Mouse (Mus musculus): ENCODE data around the gene Tmco2. TPM values are rescaled to one million over a fixed set of nuclear protein-coding genes. Genes with fewer than 3 reads are reported as not detected.
"Not testable (repeated sequence)": the region's sequence is repeated elsewhere in the genome, so short reads cannot be mapped to it uniquely, and the experiment has no call there.

Gene Tmco2
- polyA plus RNA-seq, 1 experiment from 2014 or later = not detected

GRCm38 (mm10) chr4:121074250-121074649, 34.8 kb downstream of the Tmco2 start:
- no peak overlapping the region for H3K4me3 ChIP-seq (ENCODE audit: low read depth, low read length)
- ATAC-seq (ENCODE audit: insufficient number of reproducible peaks, low FRiP score, low TSS enrichment, low read depth) = no peak
- no peak for DNase-seq (ENCODE audit: low spot score)
- no peaks in the 10 kb centered on the region for H3K9me3 ChIP-seq (ENCODE audit: control insufficient read depth, low read length)
- no peaks in the 10 kb centered on the region for H3K4me1 ChIP-seq (ENCODE audit: control insufficient read depth, insufficient read depth, low read length)
- no peak overlapping the region for H3K27ac ChIP-seq (replicated peaks; ENCODE audit: low read depth, low read length)
- peaks cover 7% of the 10 kb centered on the region; the same call in 1 of the 2 replicates for H3K36me3 ChIP-seq (ENCODE audit: control insufficient read depth, insufficient read depth, low read length)
- 91% methylated on average over 4 of the region's 4 CpGs for WGBS
- no peak overlapping the region for H3K4me2 ChIP-seq (ENCODE audit: low read depth, severe bottlenecking)
- no peaks in the 10 kb centered on the region for H3K27me3 ChIP-seq (ENCODE audit: control insufficient read depth, insufficient read depth, low read length)
- no peak overlapping the region for H3K9ac ChIP-seq (ENCODE audit: low read length)

- WGBS = 87% methylated on average over 2 of the region's 2 CpGs
- H3K36me3 ChIP-seq (ENCODE audit: control insufficient read depth, insufficient read depth, low read length) = no peaks in the 10 kb centered on the region; the same call in 1 of the 2 replicates
- no peak for ATAC-seq (ENCODE audit: insufficient number of reproducible peaks, low FRiP score, low TSS enrichment, low read depth)
- no peaks in the 10 kb centered on the region for H3K27me3 ChIP-seq (ENCODE audit: control insufficient read depth, insufficient read depth, low read length)
- no peak overlapping the region for H3K9ac ChIP-seq (ENCODE audit: low read length)
- H3K9me3 ChIP-seq (ENCODE audit: control insufficient read depth, low read length) = no peaks in the 10 kb centered on the region
- H3K4me2 ChIP-seq (ENCODE audit: low read depth, severe bottlenecking) = no peak overlapping the region
- no peak overlapping the region for H3K27ac ChIP-seq (replicated peaks; ENCODE audit: low read depth, low read length)
- H3K4me1 ChIP-seq (ENCODE audit: control insufficient read depth, insufficient read depth, low read length) = no peaks in the 10 kb centered on the region
- H3K4me3 ChIP-seq (ENCODE audit: low read depth, low read length) = no peak overlapping the region
- no peak for DNase-seq (ENCODE audit: low spot score)
Measured at GRCm38 (mm10) chr4:121065336-121065735, 43.7 kb downstream of the Tmco2 start.

- not testable (repeated sequence) for H3K9ac ChIP-seq (ENCODE audit: low read length); H3K4me3 ChIP-seq (ENCODE audit: low read depth, low read length); H3K4me1 ChIP-seq (ENCODE audit: control insufficient read depth, insufficient read depth, low read length); H3K4me2 ChIP-seq (ENCODE audit: low read depth, severe bottlenecking); H3K27me3 ChIP-seq (ENCODE audit: control insufficient read depth, insufficient read depth, low read length); ATAC-seq (ENCODE audit: insufficient number of reproducible peaks, low FRiP score, low TSS enrichment, low read depth); H3K9me3 ChIP-seq (ENCODE audit: control insufficient read depth, low read length); H3K36me3 ChIP-seq (ENCODE audit: control insufficient read depth, insufficient read depth, low read length); DNase-seq (ENCODE audit: low spot score); H3K27ac ChIP-seq (replicated peaks; ENCODE audit: low read depth, low read length)
- 90% methylated on average over 9 of the region's 10 CpGs for WGBS
Measured at GRCm38 (mm10) chr4:121059218-121059617, 49.8 kb downstream of the Tmco2 start.

GRCm38 (mm10) chr4:121057032-121057431, 52.0 kb downstream of the Tmco2 start:
- no peak overlapping the region for H3K4me2 ChIP-seq (ENCODE audit: low read depth, severe bottlenecking)
- H3K27me3 ChIP-seq (ENCODE audit: control insufficient read depth, insufficient read depth, low read length) = peaks cover 6% of the 10 kb centered on the region; the same call in 1 of the 2 replicates
- no peaks in the 10 kb centered on the region for H3K9me3 ChIP-seq (ENCODE audit: control insufficient read depth, low read length)
- H3K9ac ChIP-seq (ENCODE audit: low read length) = no peak overlapping the region
- DNase-seq (ENCODE audit: low spot score) (no peak), ATAC-seq (ENCODE audit: insufficient number of reproducible peaks, low FRiP score, low TSS enrichment, low read depth) (no peak)
- 67% methylated on average over 2 of the region's 2 CpGs for WGBS
- no peaks in the 10 kb centered on the region for H3K36me3 ChIP-seq (ENCODE audit: control insufficient read depth, insufficient read depth, low read length)
- H3K4me1 ChIP-seq (ENCODE audit: control insufficient read depth, insufficient read depth, low read length) = 0 out of 2 replicates have a peak, but pooled peaks cover 3% of the 10 kb centered on the region
- no peak overlapping the region for H3K4me3 ChIP-seq (ENCODE audit: low read depth, low read length)
- no peak overlapping the region for H3K27ac ChIP-seq (replicated peaks; ENCODE audit: low read depth, low read length)

- Histone ChIP-seq H3K4me1 (ENCODE audit: control insufficient read depth, insufficient read depth, low read length) (0 out of 2 replicates have a peak, but pooled peaks cover 3% of the 10 kb centered on the region), H3K27ac (replicated peaks; ENCODE audit: low read depth, low read length) (no peak overlapping the region), H3K36me3 (ENCODE audit: control insufficient read depth, insufficient read depth, low read length) (no peaks in the 10 kb centered on the region), H3K4me2 (ENCODE audit: low read depth, severe bottlenecking) (no peak overlapping the region), H3K9me3 (ENCODE audit: control insufficient read depth, low read length) (no peaks in the 10 kb centered on the region), H3K9ac (ENCODE audit: low read length) (no peak overlapping the region), H3K27me3 (ENCODE audit: control insufficient read depth, insufficient read depth, low read length) (peaks cover 6% of the 10 kb centered on the region; the same call in 1 of the 2 replicates), H3K4me3 (ENCODE audit: low read depth, low read length) (no peak overlapping the region)
- ATAC-seq (ENCODE audit: insufficient number of reproducible peaks, low FRiP score, low TSS enrichment, low read depth) = no peak
- 46% methylated on average over 3 of the region's 3 CpGs for WGBS
- no peak for DNase-seq (ENCODE audit: low spot score)
Measured at GRCm38 (mm10) chr4:121056342-121056741, 52.7 kb downstream of the Tmco2 start.

Other genes with a start within 250 kb of the Tmco2 start
- gene Exo5, start 184.2 kb downstream of the Tmco2 start, polyA plus RNA-seq (2014; fragmentation: Nextera tagmentation; extraction: Ambion mirVana) = 34.4 and 37.5 TPM in 2 replicates
- 11.0 and 11.6 TPM in 2 replicates for gene Zfp69, start 157.5 kb downstream of the Tmco2 start, polyA plus RNA-seq (2014; fragmentation: Nextera tagmentation; extraction: Ambion mirVana)
- 14.3 and 16.0 TPM in 2 replicates for gene Smap2, start 92.0 kb downstream of the Tmco2 start, polyA plus RNA-seq (2014; fragmentation: Nextera tagmentation; extraction: Ambion mirVana)
- gene Col9a2, start 69.8 kb downstream of the Tmco2 start, polyA plus RNA-seq (2014; fragmentation: Nextera tagmentation; extraction: Ambion mirVana) = 16.7 and 20.0 TPM in 2 replicates
- gene Zmpste24, start 11.0 kb downstream of the Tmco2 start, polyA plus RNA-seq (2014; fragmentation: Nextera tagmentation; extraction: Ambion mirVana) = 17.8 and 21.3 TPM in 2 replicates
- gene Rlf, start 105.9 kb upstream of the Tmco2 start, polyA plus RNA-seq (2014; fragmentation: Nextera tagmentation; extraction: Ambion mirVana) = 23.5 and 24.0 TPM in 2 replicates
- not detected in 2 replicates for gene Gm12888, start 215.7 kb upstream of the Tmco2 start, polyA plus RNA-seq (2014; fragmentation: Nextera tagmentation; extraction: Ambion mirVana)